Mouse (Mus musculus): ENCODE measurements around the gene Gdnf. TPM values are rescaled to one million over a fixed set of nuclear protein-coding genes. Genes with fewer than 3 reads are reported as not detected.

Gene Gdnf
- polyA plus RNA-seq, 1 experiment from 2014 or later = 0.33 TPM

DNA sequence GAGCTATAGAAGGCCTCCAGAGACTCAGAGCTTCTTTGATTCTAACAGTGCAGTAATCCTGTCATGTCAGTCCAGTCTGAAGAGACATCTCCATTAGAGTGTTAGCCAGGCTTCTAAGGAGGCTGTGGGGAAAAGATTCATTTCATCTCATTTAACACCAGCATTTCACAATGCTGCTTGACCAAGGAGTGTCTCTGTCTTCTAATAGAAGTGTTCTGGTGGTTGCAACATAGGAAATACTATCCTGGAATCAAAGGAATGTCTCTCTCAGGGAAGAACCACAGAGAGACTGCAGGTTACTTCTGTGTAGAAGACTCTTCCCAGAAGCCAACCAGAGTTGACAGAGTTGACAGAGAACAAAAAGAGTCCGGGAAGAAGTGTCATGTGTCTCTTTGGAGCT lies 31.0 kb downstream of the Gdnf start:
- no peak overlapping the region for H3K4me2 ChIP-seq (replicated peaks; ENCODE audit: low read depth, low read length)
- no peaks in the 10 kb centered on the region for H3K4me1 ChIP-seq (ENCODE audit: insufficient read depth, low read depth, low read length)
- H3K27ac ChIP-seq (ENCODE audit: low read length) = no peak overlapping the region
- H3K9me3 ChIP-seq (ENCODE audit: low read length) = no peaks in the 10 kb centered on the region
- H3K4me3 ChIP-seq (ENCODE audit: low read depth, low read length) = no peak overlapping the region
- no peak for ATAC-seq
- H3K27me3 ChIP-seq (replicated peaks; ENCODE audit: insufficient read depth, low read length) = no peaks in the 10 kb centered on the region
- no peak for TF ChIP-seq CTCF (IDR thresholded peaks at IDR 0.05)
- WGBS = 65% methylated on average over 1 of the region's 1 CpGs
- H3K36me3 ChIP-seq (ENCODE audit: insufficient read depth, low read length) = no peaks in the 10 kb centered on the region
- no peak for DNase-seq (ENCODE audit: low spot score)
- H3K9ac ChIP-seq (replicated peaks; ENCODE audit: low read depth) = no peak overlapping the region

- DNase-seq (ENCODE audit: low spot score) (no peak), ATAC-seq (no peak)
- Histone ChIP-seq H3K27me3 (replicated peaks; ENCODE audit: insufficient read depth, low read length) (no peaks in the 10 kb centered on the region), H3K4me3 (ENCODE audit: low read depth, low read length) (no peak overlapping the region), H3K36me3 (ENCODE audit: insufficient read depth, low read length) (no peaks in the 10 kb centered on the region), H3K9me3 (ENCODE audit: low read length) (no peaks in the 10 kb centered on the region), H3K4me1 (ENCODE audit: insufficient read depth, low read depth, low read length) (no peaks in the 10 kb centered on the region), H3K4me2 (replicated peaks; ENCODE audit: low read depth, low read length) (no peak overlapping the region), H3K9ac (replicated peaks; ENCODE audit: low read depth) (no peak overlapping the region), H3K27ac (ENCODE audit: low read length) (no peak overlapping the region)
- TF ChIP-seq CTCF (IDR thresholded peaks at IDR 0.05) (no peak), EP300 (IDR thresholded peaks at IDR 0.05) (no peak)
- 75% methylated on average over 4 of the region's 4 CpGs for WGBS
Measured at GRCm38 (mm10) chr15:7842398-7842797, 31.8 kb downstream of the Gdnf start.

- 54% methylated on average over 13 of the region's 13 CpGs for WGBS
- Histone ChIP-seq H3K4me3 (ENCODE audit: low read depth, low read length) (no peak overlapping the region), H3K27me3 (replicated peaks; ENCODE audit: insufficient read depth, low read length) (no peaks in the 10 kb centered on the region), H3K4me2 (replicated peaks; ENCODE audit: low read depth, low read length) (no peak overlapping the region), H3K9me3 (ENCODE audit: low read length) (no peaks in the 10 kb centered on the region), H3K9ac (replicated peaks; ENCODE audit: low read depth) (no peak overlapping the region), H3K27ac (ENCODE audit: low read length) (no peak overlapping the region), H3K36me3 (ENCODE audit: insufficient read depth, low read length) (no peaks in the 10 kb centered on the region), H3K4me1 (ENCODE audit: insufficient read depth, low read depth, low read length) (no peaks in the 10 kb centered on the region)
- ATAC-seq = peak; percentile 67
- no peak for TF ChIP-seq CTCF (IDR thresholded peaks at IDR 0.05)
- no peak for TF ChIP-seq EP300 (IDR thresholded peaks at IDR 0.05)
- peak; percentile 24 for DNase-seq (ENCODE audit: low spot score)
Measured at GRCm38 (mm10) chr15:7857418-7857817, 46.8 kb downstream of the Gdnf start.

GRCm38 (mm10) chr15:7858841-7859240 lies 48.2 kb downstream of the Gdnf start:
- DNase-seq (ENCODE audit: low spot score) (no peak), ATAC-seq (no peak)
- WGBS = 60% methylated on average over 5 of the region's 5 CpGs
- Histone ChIP-seq H3K9ac (replicated peaks; ENCODE audit: low read depth) (no peak overlapping the region), H3K4me2 (replicated peaks; ENCODE audit: low read depth, low read length) (no peak overlapping the region), H3K4me1 (ENCODE audit: insufficient read depth, low read depth, low read length) (no peaks in the 10 kb centered on the region), H3K36me3 (ENCODE audit: insufficient read depth, low read length) (no peaks in the 10 kb centered on the region), H3K9me3 (ENCODE audit: low read length) (no peaks in the 10 kb centered on the region), H3K27me3 (replicated peaks; ENCODE audit: insufficient read depth, low read length) (no peaks in the 10 kb centered on the region), H3K27ac (ENCODE audit: low read length) (no peak overlapping the region), H3K4me3 (ENCODE audit: low read depth, low read length) (no peak overlapping the region)
- TF ChIP-seq CTCF (IDR thresholded peaks at IDR 0.05) (no peak), EP300 (IDR thresholded peaks at IDR 0.05) (no peak)

DNA sequence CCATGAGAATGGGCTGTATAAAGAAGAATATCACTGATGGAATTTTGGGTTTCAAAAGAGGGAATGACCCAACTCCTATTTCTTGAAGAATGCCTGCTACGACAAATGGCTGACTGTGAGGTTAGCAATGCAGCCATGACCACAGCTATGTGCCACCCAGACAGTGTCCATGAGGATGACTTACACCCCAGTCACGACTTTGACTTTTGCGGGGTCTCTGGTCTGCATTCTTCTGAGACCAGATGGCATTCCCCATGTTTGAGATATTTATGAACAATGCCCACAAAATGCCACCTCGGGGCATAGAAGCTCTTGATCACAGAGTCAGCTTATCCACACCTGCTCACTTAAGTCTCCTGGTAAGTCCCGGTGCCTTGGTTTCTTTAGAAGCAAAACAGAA lies 52.2 kb downstream of the Gdnf start:
- H3K27ac ChIP-seq (ENCODE audit: low read length) = no peak overlapping the region
- no peak overlapping the region for H3K4me2 ChIP-seq (replicated peaks; ENCODE audit: low read depth, low read length)
- H3K4me1 ChIP-seq (ENCODE audit: insufficient read depth, low read depth, low read length) = no peaks in the 10 kb centered on the region
- 86% methylated on average over 5 of the region's 5 CpGs for whole genome bisulfite sequencing
- TF ChIP-seq EP300 (IDR thresholded peaks at IDR 0.05) (no peak), CTCF (IDR thresholded peaks at IDR 0.05) (no peak)
- no peak for ATAC-seq
- H3K9me3 ChIP-seq (ENCODE audit: low read length) = no peaks in the 10 kb centered on the region
- H3K27me3 ChIP-seq (replicated peaks; ENCODE audit: insufficient read depth, low read length) = no peaks in the 10 kb centered on the region
- no peak overlapping the region for H3K4me3 ChIP-seq (ENCODE audit: low read depth, low read length)
- no peak overlapping the region for H3K9ac ChIP-seq (replicated peaks; ENCODE audit: low read depth)
- DNase-seq (ENCODE audit: low spot score) = no peak
- no peaks in the 10 kb centered on the region for H3K36me3 ChIP-seq (ENCODE audit: insufficient read depth, low read length)

- Histone ChIP-seq H3K27me3 (replicated peaks; ENCODE audit: insufficient read depth, low read length) (no peaks in the 10 kb centered on the region), H3K4me2 (replicated peaks; ENCODE audit: low read depth, low read length) (no peak overlapping the region), H3K9ac (replicated peaks; ENCODE audit: low read depth) (no peak overlapping the region), H3K4me3 (ENCODE audit: low read depth, low read length) (no peak overlapping the region), H3K36me3 (ENCODE audit: insufficient read depth, low read length) (no peaks in the 10 kb centered on the region), H3K4me1 (ENCODE audit: insufficient read depth, low read depth, low read length) (no peaks in the 10 kb centered on the region), H3K9me3 (ENCODE audit: low read length) (no peaks in the 10 kb centered on the region), H3K27ac (ENCODE audit: low read length) (no peak overlapping the region)
- TF ChIP-seq CTCF (IDR thresholded peaks at IDR 0.05) = no peak
- WGBS = 70% methylated on average over 5 of the region's 5 CpGs
- ATAC-seq = no peak
- DNase-seq (ENCODE audit: low spot score) = no peak
Measured at GRCm38 (mm10) chr15:7863328-7863727, 52.7 kb downstream of the Gdnf start.

GRCm38 (mm10) chr15:7865305-7865704 lies 54.7 kb downstream of the Gdnf start:
- H3K27me3 ChIP-seq (replicated peaks; ENCODE audit: insufficient read depth, low read length) = no peaks in the 10 kb centered on the region
- no peak overlapping the region for H3K9ac ChIP-seq (replicated peaks; ENCODE audit: low read depth)
- no peak overlapping the region for H3K27ac ChIP-seq (ENCODE audit: low read length)
- 75% methylated on average over 3 of the region's 3 CpGs for WGBS
- H3K4me1 ChIP-seq (ENCODE audit: insufficient read depth, low read depth, low read length) = no peaks in the 10 kb centered on the region
- H3K36me3 ChIP-seq (ENCODE audit: insufficient read depth, low read length) = no peaks in the 10 kb centered on the region
- H3K9me3 ChIP-seq (ENCODE audit: low read length) = no peaks in the 10 kb centered on the region
- ATAC-seq (no peak), DNase-seq (ENCODE audit: low spot score) (no peak)
- H3K4me3 ChIP-seq (ENCODE audit: low read depth, low read length) = no peak overlapping the region
- no peak for TF ChIP-seq EP300 (IDR thresholded peaks at IDR 0.05)
- no peak for TF ChIP-seq CTCF (IDR thresholded peaks at IDR 0.05)
- no peak overlapping the region for H3K4me2 ChIP-seq (replicated peaks; ENCODE audit: low read depth, low read length)
